Mouse (Mus musculus) hindbrain, embryonic 11.5 days (tissue): Measurements from ENCODE around the gene Syk. TPM values are rescaled to one million over a fixed set of nuclear protein-coding genes. Genes with fewer than 3 reads are reported as not detected.

Source experiments
- ATAC-seq: fragments of 200-750 bp; cut with Nextera tagmentation; 2 replicates; pipeline ENCODE4 v1.8.0; 2017; ENCODE audit warnings: mild to moderate bottlenecking, moderate TSS enrichment, moderate library complexity; ENCODE audit not compliant: low FRiP score
- DNase-seq: peaks from one replicate; pipeline ENCODE4 v3.0.0-alpha.2; 2015; ENCODE audit warnings: low spot score
- H3K27ac ChIP-seq: fragments of 300-500 bp; sonication (generic); 2 replicates; pipeline ENCODE4 v1.5.1; 2014; ENCODE audit warnings: mild to moderate bottlenecking, low read depth, low read length
- H3K27me3 ChIP-seq: fragments of 300-500 bp; sonication (generic); 2 replicates; pipeline ENCODE4 v1.6.1; 2014; ENCODE audit warnings: mild to moderate bottlenecking, low read length, moderate library complexity, mixed read lengths; ENCODE audit not compliant: control insufficient read depth, insufficient read depth
- H3K36me3 ChIP-seq: fragments of 300-500 bp; sonication (generic); 2 replicates; pipeline ENCODE4 v1.6.1; 2014; ENCODE audit warnings: mild to moderate bottlenecking, low read length, moderate library complexity, mixed read lengths; ENCODE audit not compliant: control insufficient read depth, insufficient read depth
- H3K4me1 ChIP-seq: fragments of 300-500 bp; sonication (generic); replicated peaks from 2 replicates; pipeline ENCODE4 v1.6.1; 2014; ENCODE audit warnings: low read length, mixed read lengths; ENCODE audit not compliant: control insufficient read depth, insufficient read depth
- H3K4me2 ChIP-seq: fragments of 300-500 bp; sonication (generic); replicated peaks from 2 replicates; pipeline ENCODE4 v1.6.1; 2014; ENCODE audit warnings: mild to moderate bottlenecking, low read depth, low read length
- H3K4me3 ChIP-seq: fragments of 300-500 bp; sonication (generic); 2 replicates; pipeline ENCODE4 v1.5.1; 2014; ENCODE audit warnings: low read depth, low read length
- H3K9ac ChIP-seq: fragments of 300-500 bp; sonication (generic); 2 replicates; pipeline ENCODE4 v1.6.1; 2014; ENCODE audit warnings: low read depth, low read length
- H3K9me3 ChIP-seq: fragments of 300-500 bp; sonication (generic); 2 replicates; pipeline ENCODE4 v1.6.1; 2016; ENCODE audit warnings: low read length; ENCODE audit not compliant: control insufficient read depth
- WGBS: fragments of 180-500 bp; shearing (Covaris S2); extraction: QIAGEN DNeasy Blood & Tissue Kit; methylation state at CpG from one replicate; pipeline ENCODE4 v1.1.7; 2014; 5-methylcytosine and 5-hydroxymethylcytosine counted together
- polyA plus RNA-seq: library from polyadenylated mRNA; unstranded; fragments of >200 nt; fragmentation: Nextera tagmentation; extraction: Ambion mirVana; gene quantifications from 2 replicates; pipeline ENCODE4 v1.2.1, GENCODE M21; 2014

Syk gene
- polyA plus RNA-seq: 4.0 and 4.4 TPM in 2 replicates

DNA sequence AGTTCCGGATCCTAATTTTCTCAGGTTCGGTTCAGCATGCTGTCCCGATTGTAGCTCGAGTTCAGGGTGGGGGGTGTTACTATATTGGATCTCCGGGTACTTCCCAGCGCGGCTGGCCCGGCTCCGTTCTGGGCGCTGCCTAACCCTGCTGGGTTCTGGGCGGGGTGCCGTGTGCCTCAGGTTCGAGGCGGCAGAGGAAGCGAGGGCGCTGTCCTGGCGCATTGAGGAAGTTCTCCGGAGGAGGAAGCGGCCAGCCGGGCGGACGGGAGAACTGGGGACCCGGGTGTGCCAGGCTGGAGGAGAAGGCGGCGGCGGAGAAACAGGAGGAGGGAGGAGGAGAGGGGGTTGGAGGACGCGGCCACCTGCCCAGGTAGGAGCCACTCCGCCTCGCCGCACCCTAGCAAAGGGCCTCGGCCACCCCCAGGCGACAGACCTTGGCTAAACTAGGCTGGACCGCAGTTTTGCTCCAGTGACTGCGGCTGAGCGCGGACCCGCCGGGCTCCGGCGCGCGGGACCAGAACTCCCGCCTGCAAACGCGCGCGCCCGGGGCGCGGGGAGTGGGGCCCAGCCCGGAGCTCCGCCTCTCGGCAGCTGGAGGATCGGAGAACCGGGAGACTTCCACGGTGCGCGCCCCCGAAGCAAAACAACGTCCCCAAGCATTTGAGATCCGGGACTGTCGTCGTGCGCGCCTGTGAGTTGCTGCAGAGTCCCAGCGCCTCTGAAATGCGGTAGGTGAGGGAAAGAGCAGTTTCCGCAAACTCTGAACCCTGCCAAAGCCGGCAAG lies at the start of gene Syk:
Syk (plus strand) TSS at position 296 of the 784 bp plus-strand sequence.
- peak within 1 kb of the TSS; percentile 47 for H3K4me3 ChIP-seq
- ATAC-seq: peak; percentile 43; the same call in 1 of the 2 replicates

DNA sequence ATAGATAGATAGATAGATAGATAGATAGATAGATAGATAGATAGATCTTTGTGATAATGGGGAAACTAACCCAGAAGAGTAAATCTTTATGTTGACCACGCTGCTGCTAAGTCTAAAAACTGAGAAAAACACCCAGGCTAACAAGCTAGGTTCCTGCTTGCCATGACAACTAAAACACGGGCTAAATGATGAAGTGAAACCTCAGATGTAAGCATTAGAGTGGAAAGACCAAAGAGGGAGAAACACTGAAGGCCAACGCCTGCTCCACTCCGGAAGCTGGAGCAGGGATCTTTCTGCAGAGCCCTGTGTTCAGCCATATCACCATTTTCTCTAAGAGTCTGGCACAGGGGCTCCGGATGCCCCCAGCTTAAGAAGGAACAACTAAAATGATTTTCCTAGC lies 49.3 kb upstream of the Syk start:
- WGBS: 71% methylated on average over 5 of the region's 5 CpGs
- ATAC-seq: no peak
- H3K4me1 ChIP-seq: 0 out of 2 replicates have a peak, but pooled peaks cover 4% of the 10 kb centered on the region
- no peaks in the 10 kb centered on the region for H3K36me3 ChIP-seq
- H3K4me3 ChIP-seq: no peak overlapping the region
- no peak for DNase-seq
- H3K4me2 ChIP-seq: no peak overlapping the region
- no peak overlapping the region for H3K27ac ChIP-seq
- peaks cover 14% of the 10 kb centered on the region for H3K27me3 ChIP-seq
- no peaks in the 10 kb centered on the region for H3K9me3 ChIP-seq
- H3K9ac ChIP-seq: no peak overlapping the region

More for the DNA sequence above, at the start of gene Syk:
- Histone ChIP-seq H3K4me2 (peak within 1 kb of the TSS; percentile 85), H3K4me1 (no peaks in the 10 kb centered on the region), H3K9me3 (no peaks in the 10 kb centered on the region), H3K36me3 (no peaks in the 10 kb centered on the region), H3K27ac (no peak within 1 kb of the TSS), H3K9ac (peak within 1 kb of the TSS; percentile 49), H3K27me3 (peaks cover 9% of the 10 kb centered on the region)
- under 1% methylated on average over 67 of the region's 70 CpGs for WGBS
- DNase-seq: peak; percentile 76

DNA sequence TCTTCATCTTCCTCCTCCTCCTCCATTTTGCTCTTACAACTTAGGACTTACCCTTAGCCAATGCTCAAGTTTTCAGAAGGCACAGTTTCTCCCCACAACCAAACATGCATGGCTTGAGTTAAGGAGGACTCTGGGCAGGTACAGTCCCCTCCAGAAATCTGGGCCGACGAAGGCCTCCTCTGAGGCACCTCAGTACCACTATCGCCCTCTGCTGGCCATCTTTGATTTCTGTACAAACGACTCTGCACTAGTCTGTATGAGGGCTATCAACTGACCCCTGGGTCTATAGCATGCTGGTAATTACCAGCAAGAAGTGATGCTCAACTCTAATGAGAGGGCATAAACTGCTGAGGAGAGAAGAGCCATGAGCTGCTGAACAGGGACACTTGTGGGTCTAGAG lies 47.4 kb upstream of the Syk start:
- ATAC-seq: no peak
- Histone ChIP-seq H3K4me3 (no peak overlapping the region), H3K27ac (no peak overlapping the region), H3K27me3 (no peaks in the 10 kb centered on the region), H3K4me2 (no peak overlapping the region), H3K36me3 (no peaks in the 10 kb centered on the region), H3K4me1 (no peaks in the 10 kb centered on the region), H3K9me3 (no peaks in the 10 kb centered on the region), H3K9ac (no peak overlapping the region)
- peak; percentile 85 for DNase-seq
- WGBS: 11% methylated on average over 4 of the region's 4 CpGs

DNA sequence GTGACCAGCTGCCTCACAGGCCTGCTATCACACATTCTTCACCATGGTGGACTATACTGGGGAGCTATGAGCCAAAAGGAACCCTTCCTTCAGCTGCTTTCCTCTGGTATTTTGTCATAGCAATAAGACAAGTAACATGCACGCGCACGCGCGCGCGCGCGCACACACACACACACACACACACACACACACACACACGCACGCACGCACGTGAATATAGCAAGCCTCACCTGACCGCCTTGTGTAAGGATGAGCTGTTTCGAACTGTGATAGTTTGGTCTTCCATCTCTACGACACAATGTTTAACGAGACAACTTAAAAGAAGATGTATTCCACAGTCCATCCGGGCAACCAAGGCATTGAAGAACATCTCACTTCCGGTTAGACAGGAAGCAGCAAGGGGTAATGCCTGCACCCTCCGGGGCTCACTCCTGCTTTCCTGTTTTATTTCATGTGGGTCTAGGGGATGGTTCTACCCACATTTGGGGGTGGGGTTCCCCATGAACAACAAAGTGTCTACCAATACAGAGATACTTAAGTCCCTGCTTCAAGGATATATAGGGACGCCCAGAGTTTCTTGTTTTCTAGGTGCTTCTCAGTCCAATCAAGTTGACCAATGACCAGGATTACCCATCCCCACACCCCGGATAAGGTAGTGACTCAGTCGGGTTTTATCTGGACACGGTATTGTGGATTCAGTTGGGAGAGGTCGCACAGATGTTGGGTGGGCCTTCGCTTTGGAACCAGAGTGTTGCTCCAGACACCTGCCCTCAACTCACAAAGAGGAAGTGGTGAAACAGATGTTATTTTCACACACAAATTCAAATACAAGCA lies 45.0 kb upstream of the Syk start:
- no peak overlapping the region for H3K9ac ChIP-seq
- ATAC-seq: no peak
- WGBS: 96% methylated on average over 26 of the region's 26 CpGs

DNA sequence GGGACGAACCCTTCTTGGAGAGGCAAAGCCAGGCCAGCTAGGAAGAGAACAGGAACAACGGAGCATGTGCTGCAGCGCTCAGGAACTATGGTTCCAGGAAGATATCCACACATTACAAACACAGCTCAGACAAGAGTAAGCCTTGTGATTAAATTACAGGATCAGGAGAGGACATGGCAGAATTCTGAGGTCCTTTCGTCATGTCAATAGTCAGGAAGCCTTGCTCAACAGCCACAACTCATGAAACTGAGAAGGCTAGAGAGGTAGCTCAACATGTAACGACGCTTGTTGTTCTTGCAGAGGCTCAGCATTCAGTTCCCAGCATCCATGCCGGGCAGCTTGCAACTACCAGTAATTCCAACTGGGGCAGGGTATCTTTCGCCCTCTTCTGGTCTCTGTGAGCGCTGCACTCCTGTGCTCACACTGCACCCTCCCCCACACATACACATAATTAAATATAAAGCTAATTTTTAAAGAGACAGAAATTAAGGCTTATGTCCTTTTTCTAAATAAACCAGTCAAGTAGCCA lies 44.3 kb upstream of the Syk start:
- no peaks in the 10 kb centered on the region for H3K4me1 ChIP-seq
- 88% methylated on average over 9 of the region's 9 CpGs for WGBS
- no peak for ATAC-seq
- no peaks in the 10 kb centered on the region for H3K27me3 ChIP-seq
- no peak for DNase-seq
- H3K4me3 ChIP-seq: no peak overlapping the region
- no peak overlapping the region for H3K4me2 ChIP-seq
- no peak overlapping the region for H3K9ac ChIP-seq
- H3K36me3 ChIP-seq: no peaks in the 10 kb centered on the region
- no peak overlapping the region for H3K27ac ChIP-seq
- no peaks in the 10 kb centered on the region for H3K9me3 ChIP-seq

More for the DNA sequence above, 45.0 kb upstream of the Syk start:
- Histone ChIP-seq H3K36me3 (no peaks in the 10 kb centered on the region), H3K4me1 (no peaks in the 10 kb centered on the region), H3K27ac (no peak overlapping the region), H3K4me2 (no peak overlapping the region), H3K9me3 (no peaks in the 10 kb centered on the region), H3K4me3 (no peak overlapping the region), H3K27me3 (no peaks in the 10 kb centered on the region)
- no peak for DNase-seq

DNA sequence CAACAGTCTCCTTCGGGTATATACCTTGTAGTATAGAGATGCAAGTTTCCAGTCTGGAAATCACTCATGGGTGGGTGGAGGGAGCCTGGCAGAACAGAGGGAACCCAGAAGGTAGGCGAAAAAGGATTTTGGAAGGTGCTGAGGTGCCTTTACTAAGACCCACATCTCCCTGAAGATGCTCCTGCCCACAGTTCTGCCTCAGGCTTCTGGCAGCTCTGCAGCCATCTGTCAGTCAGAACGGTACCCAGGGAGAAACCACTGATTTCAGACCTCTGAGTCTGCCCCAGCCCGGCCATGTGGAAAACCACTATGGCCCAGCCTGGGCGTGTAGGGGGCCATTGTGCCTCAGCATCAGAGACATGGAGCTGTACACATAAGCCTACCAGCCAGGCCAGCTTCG lies 43.5 kb upstream of the Syk start:
- Histone ChIP-seq H3K36me3 (no peaks in the 10 kb centered on the region), H3K9ac (no peak overlapping the region), H3K9me3 (no peaks in the 10 kb centered on the region), H3K4me1 (no peaks in the 10 kb centered on the region), H3K4me3 (no peak overlapping the region), H3K4me2 (no peak overlapping the region), H3K27me3 (no peaks in the 10 kb centered on the region), H3K27ac (no peak overlapping the region)
- DNase-seq (no peak), ATAC-seq (no peak)
- 85% methylated on average over 6 of the region's 6 CpGs for WGBS

DNA sequence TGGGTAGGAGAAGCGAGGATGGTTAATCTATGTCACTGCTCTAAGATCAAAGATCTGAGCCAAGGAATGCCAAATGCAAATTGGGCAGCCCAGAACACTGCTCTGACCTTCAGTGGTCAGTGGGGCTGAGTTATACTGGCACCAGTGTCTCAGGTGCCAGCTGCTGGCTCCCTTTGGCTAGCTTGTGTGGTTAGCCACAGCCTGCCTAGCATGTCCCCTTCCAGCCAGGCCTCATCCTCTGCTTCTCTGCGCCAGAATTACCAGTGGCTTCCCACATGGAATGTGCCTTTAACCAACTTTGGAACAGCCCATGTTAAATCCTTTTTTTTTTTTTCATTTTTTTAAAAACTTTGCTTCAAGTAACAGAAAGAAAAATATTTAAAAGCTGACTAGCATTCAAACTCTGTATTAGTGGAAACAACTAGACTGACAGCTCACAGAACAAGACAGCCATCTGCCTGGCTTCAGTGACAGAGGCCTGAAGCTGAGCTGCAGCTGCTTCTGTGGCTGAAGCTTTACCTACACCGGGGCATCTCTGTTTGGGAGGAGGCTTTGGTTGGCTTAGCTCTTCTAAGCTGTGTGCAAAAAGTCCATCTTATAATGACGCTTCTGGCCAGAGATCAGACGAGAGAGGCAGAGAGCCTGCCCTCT lies 41.5 kb upstream of the Syk start:
- H3K36me3 ChIP-seq: no peaks in the 10 kb centered on the region
- H3K27ac ChIP-seq: no peak overlapping the region
- H3K9me3 ChIP-seq: no peaks in the 10 kb centered on the region
- ATAC-seq: no peak
- no peaks in the 10 kb centered on the region for H3K4me1 ChIP-seq
- 83% methylated on average over 5 of the region's 5 CpGs for WGBS
- H3K9ac ChIP-seq: no peak overlapping the region
- no peak for DNase-seq
- H3K4me2 ChIP-seq: no peak overlapping the region
- H3K4me3 ChIP-seq: no peak overlapping the region
- no peaks in the 10 kb centered on the region for H3K27me3 ChIP-seq

DNA sequence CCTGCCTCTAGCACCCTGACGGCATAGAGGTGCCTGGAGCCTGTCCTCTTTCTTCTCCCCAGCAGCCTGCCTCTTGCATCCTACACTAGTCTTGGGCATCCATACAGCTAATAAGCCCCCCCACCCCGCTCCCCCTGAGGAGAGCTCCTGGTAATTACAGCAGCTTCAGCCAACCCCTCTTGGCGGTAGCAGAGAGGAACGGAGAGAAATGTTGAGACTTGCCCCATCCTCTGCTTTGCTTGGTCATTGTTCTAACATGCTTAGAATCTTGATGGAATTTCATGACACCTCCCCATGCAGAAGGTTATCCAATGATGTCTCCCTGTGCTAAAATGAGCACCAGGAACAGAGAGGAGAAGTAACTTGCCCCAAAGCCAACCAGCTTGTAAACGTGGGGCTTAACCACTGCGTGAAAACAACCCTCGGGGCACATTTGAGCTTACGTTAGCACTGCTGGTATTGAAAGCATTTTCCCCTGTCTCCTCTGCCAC lies 40.9 kb upstream of the Syk start:
- no peak overlapping the region for H3K4me2 ChIP-seq
- no peaks in the 10 kb centered on the region for H3K36me3 ChIP-seq
- H3K4me1 ChIP-seq: no peaks in the 10 kb centered on the region
- 78% methylated on average over 8 of the region's 8 CpGs for WGBS
- H3K27me3 ChIP-seq: no peaks in the 10 kb centered on the region
- ATAC-seq: no peak
- H3K4me3 ChIP-seq: no peak overlapping the region
- no peak overlapping the region for H3K27ac ChIP-seq
- no peak overlapping the region for H3K9ac ChIP-seq
- H3K9me3 ChIP-seq: no peaks in the 10 kb centered on the region
- DNase-seq: no peak
